Comparison of ENCODE assay signal across 12 mouse cellular contexts in the genomic region with DNA sequence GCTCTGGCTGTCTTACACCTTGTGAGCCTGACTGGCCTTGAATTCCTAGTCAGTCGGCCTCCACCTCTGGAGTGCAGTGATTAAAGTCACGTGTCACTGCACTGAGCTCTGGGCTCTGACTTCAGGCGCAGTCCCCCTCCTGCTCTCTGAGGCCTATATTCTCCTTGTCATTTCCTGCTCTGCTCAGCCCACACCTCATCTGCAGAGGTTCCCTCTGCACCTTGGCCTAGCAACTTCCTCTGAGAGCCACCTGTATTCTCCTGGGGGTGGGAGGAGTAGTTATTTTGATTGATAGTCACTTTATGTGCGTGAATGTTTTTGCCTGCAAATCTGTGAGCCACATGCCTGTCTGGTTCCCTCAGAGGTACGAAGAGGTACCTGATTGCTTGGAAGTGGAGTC. TPM values are rescaled to one million over a fixed set of nuclear protein-coding genes. Genes with fewer than 3 reads are reported as not detected.
DNase-seq lines count a peak whose midpoint lies in the region; ATAC-seq lines count a peak whose summit lies in the region.
"Had no signal": no experiment of that assay in that cellular context is flagged by ENCODE, and none has a peak within 500 bp of the region (broad histone marks: within the 10 kb centered on the region; RNA-seq: fewer than 3 reads in every experiment).

No protein-coding gene starts in this region.

- H3K4me1 ChIP-seq in kidney, embryonic 15.5 days, result peaks cover 37% of the 10 kb centered on the region
- peaks cover under 1% of the 10 kb centered on the region; the same call in 1 of the 2 replicates for H3K4me1 ChIP-seq in embryonic facial prominence, embryonic 14.5 days (ENCODE audit: control insufficient read depth, insufficient read depth, low read length)

- no peak overlapping the region for H3K4me3 ChIP-seq in kidney, embryonic 15.5 days (replicated peaks)
- H3K4me3 ChIP-seq in embryonic facial prominence, embryonic 14.5 days (ENCODE audit: low read depth, low read length), result no peak overlapping the region
- H3K4me3 ChIP-seq: midbrain, embryonic 13.5 days had no signal

- no peaks in the 10 kb centered on the region for H3K36me3 ChIP-seq in kidney, embryonic 15.5 days
- no peaks in the 10 kb centered on the region for H3K36me3 ChIP-seq in embryonic facial prominence, embryonic 14.5 days (ENCODE audit: control insufficient read depth, insufficient read depth, low read length)
- H3K36me3 ChIP-seq: midbrain, embryonic 13.5 days had no signal

- no peak for DNase-seq in kidney, adult 11 months
- DNase-seq in embryonic facial prominence, embryonic 14.5 days (ENCODE audit: low spot score), result no peak
- no peak for DNase-seq in gastrocnemius, postnatal 10 days
- DNase-seq in right cerebral cortex, adult 2 months (ENCODE audit: low spot score in 2 of 2), result no peak
- DNase-seq: adrenal gland, postnatal 10 days; cerebellum, adult 18-20 months; lung, adult 18-20 months had no signal

- no peaks in the 10 kb centered on the region for H3K9me3 ChIP-seq in kidney, embryonic 15.5 days (replicated peaks)
- H3K9me3 ChIP-seq in embryonic facial prominence, embryonic 14.5 days (ENCODE audit: control insufficient read depth, low read length), result no peaks in the 10 kb centered on the region
- H3K9me3 ChIP-seq: midbrain, embryonic 13.5 days had no signal

- no peak overlapping the region for H3K9ac ChIP-seq in kidney, embryonic 15.5 days
- no peak overlapping the region for H3K9ac ChIP-seq in embryonic facial prominence, embryonic 14.5 days (ENCODE audit: low read depth, low read length)
- H3K9ac ChIP-seq: midbrain, embryonic 13.5 days had no signal

- H3K27me3 ChIP-seq in kidney, embryonic 15.5 days, result peaks cover 15% of the 10 kb centered on the region
- no peaks in the 10 kb centered on the region for H3K27me3 ChIP-seq in embryonic facial prominence, embryonic 14.5 days (replicated peaks; ENCODE audit: control insufficient read depth, insufficient read depth, low read length)

- 16% methylated on average over 5 of the region's 5 CpGs for WGBS in kidney, embryonic 15.5 days
- 28% methylated on average over 5 of the region's 5 CpGs for whole genome bisulfite sequencing in embryonic facial prominence, embryonic 14.5 days

- no peak overlapping the region for H3K4me2 ChIP-seq in kidney, embryonic 15.5 days
- no peak overlapping the region for H3K4me2 ChIP-seq in embryonic facial prominence, embryonic 14.5 days (ENCODE audit: low read depth, low read length)
- H3K4me2 ChIP-seq: midbrain, embryonic 13.5 days had no signal

- peak; percentile 55 for ATAC-seq in kidney, embryonic 15.5 days (replicated peaks; ENCODE audit: low FRiP score)
- peak; percentile 73 for ATAC-seq in CD4-positive, CD25-positive, alpha-beta regulatory T cell, adult 4 months
- ATAC-seq in embryonic facial prominence, embryonic 14.5 days (ENCODE audit: low read depth), result 0 out of 2 replicates have a peak, but pooled peaks have one; percentile 26
- peak; percentile 64 for ATAC-seq in neutrophil, adult 5-6 weeks (ENCODE audit: extremely low read depth, insufficient number of reproducible peaks, low FRiP score, poor library complexity, severe bottlenecking)
- ATAC-seq: hindbrain, embryonic 16.5 days; midbrain, embryonic 13.5 days had no signal

- H3K27ac ChIP-seq in kidney, embryonic 15.5 days, result peak overlapping the region; percentile 56
- no peak overlapping the region for H3K27ac ChIP-seq in embryonic facial prominence, embryonic 14.5 days (replicated peaks; ENCODE audit: low read depth, low read length)
- H3K27ac ChIP-seq: midbrain, embryonic 13.5 days had no signal

RNA-seq across cellular contexts. Expression of gene Slc30a2, which starts 18.2 kb away (rescaled TPM):
- 0.73 and 1.1 TPM in 2 replicates for polyA plus RNA-seq in kidney, embryonic 15.5 days (2015; fragmentation: Nextera tagmentation; extraction: Ambion mirVana)
- under 1 TPM; 0.19 TPM for polyA plus RNA-seq in CD4-positive, CD25-positive, alpha-beta regulatory T cell, adult 4 months (2017; shearing (Covaris generic))
- polyA plus RNA-seq in embryonic facial prominence, embryonic 14.5 days (2014; fragmentation: Nextera tagmentation; extraction: Ambion mirVana), result 0.13 and 0.42 TPM in 2 replicates
- total RNA-seq in neutrophil, adult 5-6 weeks (2017), result not detected in 2 replicates
- under 1 TPM; 0.29 to 0.66 TPM for total RNA-seq in gastrocnemius, postnatal 10 days (2021)

RNA-seq across cellular contexts. Expression of gene Extl1, which starts 22.4 kb away (rescaled TPM):
- polyA plus RNA-seq in kidney, embryonic 15.5 days (2015; fragmentation: Nextera tagmentation; extraction: Ambion mirVana), result 0.33 and 0.53 TPM in 2 replicates
- 1 to 10 TPM; 2.2 to 2.3 TPM for polyA plus RNA-seq in CD4-positive, CD25-positive, alpha-beta regulatory T cell, adult 4 months (2017; shearing (Covaris generic))
- polyA plus RNA-seq in embryonic facial prominence, embryonic 14.5 days (2014; fragmentation: Nextera tagmentation; extraction: Ambion mirVana), result 3.1 and 3.6 TPM in 2 replicates
- total RNA-seq in neutrophil, adult 5-6 weeks (2017), result 0.86 and 1.3 TPM in 2 replicates
- total RNA-seq in gastrocnemius, postnatal 10 days (2021), result 10 to 100 TPM; 24.7 to 27.4 TPM

RNA-seq across cellular contexts. Expression of gene Pafah2, which starts 34.9 kb away (rescaled TPM):
- 14.0 and 15.7 TPM in 2 replicates for polyA plus RNA-seq in kidney, embryonic 15.5 days (2015; fragmentation: Nextera tagmentation; extraction: Ambion mirVana)
- polyA plus RNA-seq in CD4-positive, CD25-positive, alpha-beta regulatory T cell, adult 4 months (2017; shearing (Covaris generic)), result 1 to 10 TPM in 1 of 2 experiments, under 1 TPM in 1; 0.30 to 2.4 TPM
- 11.8 and 12.5 TPM in 2 replicates for polyA plus RNA-seq in embryonic facial prominence, embryonic 14.5 days (2014; fragmentation: Nextera tagmentation; extraction: Ambion mirVana)
- total RNA-seq in neutrophil, adult 5-6 weeks (2017), result 0.12 and 0.74 TPM in 2 replicates
- total RNA-seq in gastrocnemius, postnatal 10 days (2021), result 1 to 10 TPM; 2.4 to 2.9 TPM

RNA-seq across cellular contexts. Expression of gene Trim63, which starts 46.3 kb away (rescaled TPM):
- 3.7 and 4.4 TPM in 2 replicates for polyA plus RNA-seq in kidney, embryonic 15.5 days (2015; fragmentation: Nextera tagmentation; extraction: Ambion mirVana)
- not detected for polyA plus RNA-seq in CD4-positive, CD25-positive, alpha-beta regulatory T cell, adult 4 months (2017; shearing (Covaris generic))
- 2.0 and 2.5 TPM in 2 replicates for polyA plus RNA-seq in embryonic facial prominence, embryonic 14.5 days (2014; fragmentation: Nextera tagmentation; extraction: Ambion mirVana)
- total RNA-seq in neutrophil, adult 5-6 weeks (2017), result not detected in 2 replicates
- 100 to 1,000 TPM in 1 of 2 experiments, 10 to 100 TPM in 1; 78.5 to 107 TPM for total RNA-seq in gastrocnemius, postnatal 10 days (2021)
